Mouse (Mus musculus): ENCODE results near the gene Swi5. TPM values are rescaled to one million over a fixed set of nuclear protein-coding genes. Genes with fewer than 3 reads are reported as not detected.

Gene Swi5
- polyA plus RNA-seq, 2 experiments, result 221 to 324 TPM

DNA sequence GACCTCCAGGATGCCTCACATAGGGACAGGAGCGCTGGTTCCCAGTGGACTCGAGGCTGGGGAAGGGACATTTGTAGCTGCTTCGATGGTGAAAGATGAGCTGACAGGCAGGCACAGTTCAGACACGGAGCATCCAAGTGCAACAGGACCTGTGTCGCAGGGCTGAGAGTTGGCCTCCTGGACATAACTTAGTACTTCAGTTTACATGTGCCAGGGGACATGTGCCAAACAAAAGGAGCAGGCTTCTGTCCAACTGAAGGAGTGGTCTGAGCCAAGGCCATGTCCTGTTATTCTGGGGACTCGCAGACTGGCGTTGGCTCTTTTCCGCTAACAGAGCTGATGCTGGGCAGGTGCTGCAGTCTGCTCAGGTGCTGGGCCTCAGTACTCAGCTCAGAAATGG lies 6.5 kb upstream of the Swi5 start:
- H3K4me3 ChIP-seq (replicated peaks; ENCODE audit: low read length), result no peak overlapping the region
- ATAC-seq (ENCODE audit: low FRiP score, low read depth) (no peak), DNase-seq (ENCODE audit: low spot score) (no peak)
- no peak overlapping the region for H3K27ac ChIP-seq (replicated peaks; ENCODE audit: low read depth, low read length)
- no peak for TF ChIP-seq POLR2A (IDR thresholded peaks at IDR 0.05; ENCODE audit: borderline replicate concordance, extremely low read depth, insufficient read depth, insufficient read length)
- H3K9ac ChIP-seq (ENCODE audit: low read depth, low read length, severe bottlenecking), result no peak overlapping the region
- H3K27me3 ChIP-seq (ENCODE audit: control insufficient read depth, insufficient read depth, low read length), result no peaks in the 10 kb centered on the region
- H3K4me1 ChIP-seq (ENCODE audit: control insufficient read depth, insufficient read depth, low read length), result peaks cover 2% of the 10 kb centered on the region
- no peak overlapping the region for H3K4me2 ChIP-seq (replicated peaks; ENCODE audit: low read depth, low read length, severe bottlenecking)
- peaks cover 64% of the 10 kb centered on the region for H3K36me3 ChIP-seq (ENCODE audit: control insufficient read depth, insufficient read depth, low read length)
- 81% methylated on average over 8 of the region's 8 CpGs for WGBS
- no peaks in the 10 kb centered on the region for H3K9me3 ChIP-seq (ENCODE audit: control insufficient read depth, low read length)

DNA sequence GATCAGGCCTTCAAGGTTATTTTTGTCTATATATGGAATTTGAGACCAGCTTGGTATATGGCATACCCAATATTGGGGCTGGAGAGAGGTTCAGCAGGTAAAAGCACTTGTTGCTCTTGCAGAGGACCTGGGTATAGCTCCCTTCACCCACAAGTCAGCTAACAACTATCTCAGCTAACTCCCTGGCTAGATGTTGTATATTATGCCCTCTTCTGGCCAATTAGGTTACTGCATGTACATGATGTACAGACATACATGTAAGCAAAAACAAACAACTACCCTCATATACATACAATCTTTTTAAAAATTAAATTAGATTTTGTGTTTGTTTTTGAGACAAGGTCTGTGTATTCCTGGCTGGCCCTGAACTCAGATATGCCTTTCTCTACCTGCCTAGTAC lies 1.7 kb upstream of the Swi5 start:
- H3K36me3 ChIP-seq (ENCODE audit: control insufficient read depth, insufficient read depth, low read length), result peaks cover 37% of the 10 kb centered on the region
- no peak overlapping the region for H3K27ac ChIP-seq (replicated peaks; ENCODE audit: low read depth, low read length)
- H3K4me2 ChIP-seq (replicated peaks; ENCODE audit: low read depth, low read length, severe bottlenecking), result peak overlapping the region; percentile 74
- no peaks in the 10 kb centered on the region for H3K27me3 ChIP-seq (ENCODE audit: control insufficient read depth, insufficient read depth, low read length)
- H3K4me3 ChIP-seq (replicated peaks; ENCODE audit: low read length), result peak overlapping the region; percentile 80
- no peak overlapping the region for H3K9ac ChIP-seq (ENCODE audit: low read depth, low read length, severe bottlenecking)
- H3K9me3 ChIP-seq (ENCODE audit: control insufficient read depth, low read length), result no peaks in the 10 kb centered on the region
- DNase-seq (ENCODE audit: low spot score), result no peak
- H3K4me1 ChIP-seq (ENCODE audit: control insufficient read depth, insufficient read depth, low read length), result peaks cover 17% of the 10 kb centered on the region
- no peak for ATAC-seq (ENCODE audit: low FRiP score, low read depth)
- TF ChIP-seq POLR2A (IDR thresholded peaks at IDR 0.05; ENCODE audit: borderline replicate concordance, extremely low read depth, insufficient read depth, insufficient read length), result no peak

GRCm38 (mm10) chr2:32288371-32288931 lies 576 bp upstream of the Swi5 start:
- DNase-seq (ENCODE audit: low spot score), result peak; percentile 61
- 3% methylated on average over 21 of the region's 29 CpGs for WGBS

DNA sequence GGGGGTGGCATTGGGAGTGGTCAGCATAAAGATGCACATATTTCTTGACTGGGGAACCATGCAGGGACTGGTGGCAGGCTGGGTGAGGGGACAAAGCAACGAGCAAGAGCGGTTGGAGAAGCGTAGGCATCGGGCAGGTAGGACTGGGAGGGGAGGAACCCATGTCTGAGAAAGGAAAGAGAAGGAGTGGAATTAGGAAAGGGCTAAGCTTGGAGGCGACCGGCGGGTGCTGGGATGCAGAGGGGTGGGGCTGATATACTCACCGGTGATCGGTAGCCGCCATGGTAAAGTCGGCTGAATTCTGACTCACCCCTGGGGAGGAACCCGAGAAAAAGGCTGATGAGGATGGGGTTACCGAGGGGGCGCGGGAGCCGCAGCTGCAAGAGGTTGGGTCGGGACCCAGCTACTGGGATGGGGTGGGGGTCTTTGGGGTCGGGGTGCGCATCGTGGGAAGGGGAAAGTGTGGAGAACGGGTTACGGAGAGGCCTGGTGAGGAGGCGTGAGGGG lies 488 bp downstream of the Swi5 start, which contains the start of gene Golga2:
TSS of gene Golga2 (plus strand) at position 51 of the 507 bp plus-strand sequence.
- peaks cover 17% of the 10 kb centered on the region for H3K4me1 ChIP-seq (ENCODE audit: control insufficient read depth, insufficient read depth, low read length)
- peak within 1 kb of the TSS; percentile 80 for H3K4me3 ChIP-seq (replicated peaks; ENCODE audit: low read length)
- H3K9me3 ChIP-seq (ENCODE audit: control insufficient read depth, low read length), result no peaks in the 10 kb centered on the region
- peaks cover 41% of the 10 kb centered on the region for H3K36me3 ChIP-seq (ENCODE audit: control insufficient read depth, insufficient read depth, low read length)
- ATAC-seq (ENCODE audit: low FRiP score, low read depth), result peak; percentile 9
- peak within 1 kb of the TSS; percentile 88 for H3K9ac ChIP-seq (ENCODE audit: low read depth, low read length, severe bottlenecking)
- H3K27me3 ChIP-seq (ENCODE audit: control insufficient read depth, insufficient read depth, low read length), result no peaks in the 10 kb centered on the region
- no peak for TF ChIP-seq POLR2A (IDR thresholded peaks at IDR 0.05; ENCODE audit: borderline replicate concordance, extremely low read depth, insufficient read depth, insufficient read length)
- H3K27ac ChIP-seq (replicated peaks; ENCODE audit: low read depth, low read length), result peak within 1 kb of the TSS; percentile 61; the same call in 1 of the 2 replicates
- peak within 1 kb of the TSS; percentile 90 for H3K4me2 ChIP-seq (replicated peaks; ENCODE audit: low read depth, low read length, severe bottlenecking)
- no peak for DNase-seq (ENCODE audit: low spot score)
- 1% methylated on average over 23 of the region's 23 CpGs for WGBS

More at GRCm38 (mm10) chr2:32288371-32288931, 576 bp upstream of the Swi5 start:
- Histone ChIP-seq H3K4me1 (ENCODE audit: control insufficient read depth, insufficient read depth, low read length) (peaks cover 17% of the 10 kb centered on the region), H3K27ac (replicated peaks; ENCODE audit: low read depth, low read length) (peak overlapping the region; percentile 61; the same call in 1 of the 2 replicates), H3K4me3 (replicated peaks; ENCODE audit: low read length) (peak overlapping the region; percentile 80), H3K27me3 (ENCODE audit: control insufficient read depth, insufficient read depth, low read length) (no peaks in the 10 kb centered on the region), H3K9ac (ENCODE audit: low read depth, low read length, severe bottlenecking) (peak overlapping the region; percentile 88), H3K4me2 (replicated peaks; ENCODE audit: low read depth, low read length, severe bottlenecking) (peak overlapping the region; percentile 74), H3K9me3 (ENCODE audit: control insufficient read depth, low read length) (no peaks in the 10 kb centered on the region), H3K36me3 (ENCODE audit: control insufficient read depth, insufficient read depth, low read length) (peaks cover 39% of the 10 kb centered on the region)
- no peak for TF ChIP-seq POLR2A (IDR thresholded peaks at IDR 0.05; ENCODE audit: borderline replicate concordance, extremely low read depth, insufficient read depth, insufficient read length)
- peak; percentile 64 for ATAC-seq (ENCODE audit: low FRiP score, low read depth)

- Histone ChIP-seq H3K4me3 (replicated peaks; ENCODE audit: low read length) (no peak overlapping the region), H3K36me3 (ENCODE audit: control insufficient read depth, insufficient read depth, low read length) (peaks cover 61% of the 10 kb centered on the region), H3K9me3 (ENCODE audit: control insufficient read depth, low read length) (no peaks in the 10 kb centered on the region), H3K4me2 (replicated peaks; ENCODE audit: low read depth, low read length, severe bottlenecking) (no peak overlapping the region), H3K9ac (ENCODE audit: low read depth, low read length, severe bottlenecking) (no peak overlapping the region), H3K4me1 (ENCODE audit: control insufficient read depth, insufficient read depth, low read length) (peaks cover 11% of the 10 kb centered on the region), H3K27me3 (ENCODE audit: control insufficient read depth, insufficient read depth, low read length) (no peaks in the 10 kb centered on the region), H3K27ac (replicated peaks; ENCODE audit: low read depth, low read length) (no peak overlapping the region)
- 87% methylated on average over 3 of the region's 3 CpGs for WGBS
- no peak for TF ChIP-seq POLR2A (IDR thresholded peaks at IDR 0.05; ENCODE audit: borderline replicate concordance, extremely low read depth, insufficient read depth, insufficient read length)
- ATAC-seq (ENCODE audit: low FRiP score, low read depth), result no peak
- no peak for DNase-seq (ENCODE audit: low spot score)
Measured at GRCm38 (mm10) chr2:32283986-32284385, 3.9 kb downstream of the Swi5 start.
